Mouse (Mus musculus) forebrain, embryonic 11.5 days (tissue): Measurements from ENCODE around the gene Ly75. TPM values are rescaled to one million over a fixed set of nuclear protein-coding genes. Genes with fewer than 3 reads are reported as not detected.

Experiments used
- ATAC-seq: fragments of 200-750 bp; cut with Nextera tagmentation; replicated peaks from 2 replicates; pipeline ENCODE4 v1.8.0; 2017; ENCODE audit warnings: moderate TSS enrichment; ENCODE audit not compliant: low FRiP score
- DNase-seq: peaks from one replicate; pipeline ENCODE4 v3.0.0-alpha.2; 2017; ENCODE audit warnings: low spot score
- H3K27ac ChIP-seq: fragments of 300-500 bp; sonication (generic); 2 replicates; pipeline ENCODE4 v1.5.1; 2014; ENCODE audit warnings: low read depth, low read length
- H3K27me3 ChIP-seq: fragments of 300-500 bp; sonication (generic); 2 replicates; pipeline ENCODE4 v1.6.1; 2014; ENCODE audit warnings: mild to moderate bottlenecking, low read length, mixed read lengths; ENCODE audit not compliant: control insufficient read depth, insufficient read depth
- H3K36me3 ChIP-seq: fragments of 300-500 bp; sonication (generic); 2 replicates; pipeline ENCODE4 v1.6.1; 2014; ENCODE audit warnings: mild to moderate bottlenecking, low read length, moderate library complexity, mixed read lengths; ENCODE audit not compliant: control insufficient read depth, insufficient read depth
- H3K4me1 ChIP-seq: fragments of 300-500 bp; sonication (generic); replicated peaks from 2 replicates; pipeline ENCODE4 v1.6.1; 2014; ENCODE audit warnings: low read length, mixed read lengths; ENCODE audit not compliant: control insufficient read depth, insufficient read depth
- H3K4me2 ChIP-seq: fragments of 300-500 bp; sonication (generic); 2 replicates; pipeline ENCODE4 v1.6.1; 2014; ENCODE audit warnings: low read depth, mild to moderate bottlenecking, low read length, moderate library complexity, mixed read lengths; ENCODE audit not compliant: severe bottlenecking
- H3K4me3 ChIP-seq: fragments of 300-500 bp; sonication (generic); 2 replicates; pipeline ENCODE4 v1.5.1; 2014; ENCODE audit warnings: low read depth, low read length
- H3K9ac ChIP-seq: fragments of 300-500 bp; sonication (generic); 2 replicates; pipeline ENCODE4 v1.6.1; 2014; ENCODE audit warnings: low read length
- H3K9me3 ChIP-seq: fragments of 300-500 bp; sonication (generic); 2 replicates; pipeline ENCODE4 v1.6.1; 2016; ENCODE audit warnings: low read length, mixed read lengths; ENCODE audit not compliant: control insufficient read depth
- WGBS: fragments of 180-500 bp; shearing (Covaris S2); extraction: QIAGEN DNeasy Blood & Tissue Kit; methylation state at CpG from one replicate; pipeline ENCODE4 v1.1.7; 2014; 5-methylcytosine and 5-hydroxymethylcytosine counted together
- polyA plus RNA-seq: library from polyadenylated mRNA; unstranded; fragments of >200 nt; fragmentation: Nextera tagmentation; extraction: Ambion mirVana; gene quantifications from 2 replicates; pipeline ENCODE4 v1.2.1, GENCODE M21; 2014

Ly75 gene
- polyA plus RNA-seq, 1 experiment from 2014 or later = 1.9 TPM

GRCm38 (mm10) chr2:60365820-60366610 is 17.1 kb downstream of the Ly75 start:
- no peaks in the 10 kb centered on the region for H3K27me3 ChIP-seq
- no peak overlapping the region for H3K4me3 ChIP-seq
- no peak overlapping the region for H3K4me2 ChIP-seq
- no peaks in the 10 kb centered on the region for H3K36me3 ChIP-seq
- no peaks in the 10 kb centered on the region for H3K9me3 ChIP-seq
- 86% methylated on average over 5 of the region's 5 CpGs for WGBS
- ATAC-seq (no peak), DNase-seq (no peak)
- H3K9ac ChIP-seq = no peak overlapping the region
- H3K27ac ChIP-seq = no peak overlapping the region
- no peaks in the 10 kb centered on the region for H3K4me1 ChIP-seq

GRCm38 (mm10) chr2:60365138-60365775 is 17.8 kb downstream of the Ly75 start:
- Histone ChIP-seq H3K36me3 (no peaks in the 10 kb centered on the region), H3K4me2 (no peak overlapping the region), H3K9me3 (no peaks in the 10 kb centered on the region), H3K9ac (no peak overlapping the region), H3K4me3 (no peak overlapping the region), H3K4me1 (no peaks in the 10 kb centered on the region), H3K27ac (no peak overlapping the region), H3K27me3 (no peaks in the 10 kb centered on the region)
- 94% methylated on average over 7 of the region's 7 CpGs for WGBS
- ATAC-seq = no peak
- no peak for DNase-seq

- Histone ChIP-seq H3K4me2 (no peak overlapping the region), H3K9me3 (no peaks in the 10 kb centered on the region), H3K4me1 (no peaks in the 10 kb centered on the region), H3K36me3 (no peaks in the 10 kb centered on the region), H3K4me3 (no peak overlapping the region), H3K27me3 (no peaks in the 10 kb centered on the region), H3K9ac (no peak overlapping the region), H3K27ac (no peak overlapping the region)
- ATAC-seq = no peak
- no peak for DNase-seq
- WGBS = 93% methylated on average over 6 of the region's 6 CpGs
These were observed 21.0 kb downstream of the Ly75 start for GRCm38 (mm10) chr2:60362146-60362545.

GRCm38 (mm10) chr2:60359796-60360195 is 23.3 kb downstream of the Ly75 start:
- H3K36me3 ChIP-seq = no peaks in the 10 kb centered on the region
- 93% methylated on average over 3 of the region's 3 CpGs for WGBS
- ATAC-seq (no peak), DNase-seq (no peak)
- no peaks in the 10 kb centered on the region for H3K27me3 ChIP-seq
- no peaks in the 10 kb centered on the region for H3K9me3 ChIP-seq
- H3K27ac ChIP-seq = no peak overlapping the region
- H3K9ac ChIP-seq = no peak overlapping the region
- no peaks in the 10 kb centered on the region for H3K4me1 ChIP-seq
- H3K4me3 ChIP-seq = no peak overlapping the region
- H3K4me2 ChIP-seq = no peak overlapping the region

- Histone ChIP-seq H3K4me2 (no peak overlapping the region; the same call in 1 of the 2 replicates), H3K4me3 (no peak overlapping the region), H3K9me3 (no peaks in the 10 kb centered on the region), H3K27me3 (no peaks in the 10 kb centered on the region), H3K36me3 (no peaks in the 10 kb centered on the region), H3K27ac (no peak overlapping the region), H3K4me1 (no peaks in the 10 kb centered on the region), H3K9ac (no peak overlapping the region)
- DNase-seq (no peak), ATAC-seq (no peak)
- WGBS = 33% methylated on average over 3 of the region's 3 CpGs
These were observed 27.8 kb downstream of the Ly75 start for GRCm38 (mm10) chr2:60355388-60355683.

GRCm38 (mm10) chr2:60354541-60355387 is 28.3 kb downstream of the Ly75 start:
- Histone ChIP-seq H3K36me3 (no peaks in the 10 kb centered on the region), H3K4me3 (no peak overlapping the region), H3K27me3 (no peaks in the 10 kb centered on the region), H3K4me2 (peak overlapping the region; percentile 31; the same call in 1 of the 2 replicates), H3K9me3 (no peaks in the 10 kb centered on the region), H3K27ac (no peak overlapping the region), H3K4me1 (no peaks in the 10 kb centered on the region), H3K9ac (no peak overlapping the region)
- no peak for ATAC-seq
- DNase-seq = no peak
- 58% methylated on average over 18 of the region's 18 CpGs for WGBS

- no peak overlapping the region for H3K4me2 ChIP-seq
- H3K27me3 ChIP-seq = peaks cover 5% of the 10 kb centered on the region; the same call in 1 of the 2 replicates
- 86% methylated on average over 5 of the region's 5 CpGs for WGBS
- H3K9me3 ChIP-seq = no peaks in the 10 kb centered on the region
- ATAC-seq = no peak
- H3K4me1 ChIP-seq = no peaks in the 10 kb centered on the region
- no peak overlapping the region for H3K27ac ChIP-seq
- no peak overlapping the region for H3K9ac ChIP-seq
- no peak for DNase-seq
- no peak overlapping the region for H3K4me3 ChIP-seq
- H3K36me3 ChIP-seq = no peaks in the 10 kb centered on the region
These were observed 30.8 kb downstream of the Ly75 start for GRCm38 (mm10) chr2:60352296-60352695.

GRCm38 (mm10) chr2:60351781-60352180 is 31.3 kb downstream of the Ly75 start:
- H3K4me2 ChIP-seq = no peak overlapping the region
- no peak overlapping the region for H3K4me3 ChIP-seq
- H3K27ac ChIP-seq = no peak overlapping the region
- peaks cover 5% of the 10 kb centered on the region; the same call in 1 of the 2 replicates for H3K27me3 ChIP-seq
- no peak for ATAC-seq
- H3K9ac ChIP-seq = no peak overlapping the region
- no peaks in the 10 kb centered on the region for H3K9me3 ChIP-seq
- H3K4me1 ChIP-seq = no peaks in the 10 kb centered on the region
- H3K36me3 ChIP-seq = no peaks in the 10 kb centered on the region
- WGBS = 87% methylated on average over 8 of the region's 8 CpGs
- DNase-seq = no peak
